In genomic region chr10:128591436-128591835, GRCm38 (mm10) we compare ENCODE assay signal across 20 mouse cellular contexts. TPM values are rescaled to one million over a fixed set of nuclear protein-coding genes. Genes with fewer than 3 reads are reported as not detected.
DNase-seq lines count a peak whose midpoint lies in the region; ATAC-seq and TF ChIP-seq lines count a peak whose summit lies in the region.
"Had no signal": no experiment of that assay in that cellular context is flagged by ENCODE, and none has a peak within 500 bp of the region (broad histone marks: within the 10 kb centered on the region; RNA-seq: fewer than 3 reads in every experiment).

No protein-coding gene starts in this region.

- H3K36me3 ChIP-seq in MEL (ENCODE audit: control insufficient read depth in 1 of 2, insufficient read depth in 2 of 2, low read length in 2 of 2), result peaks cover 0 to 18% of the 10 kb centered on the region in 2 experiments; a peak in 2 of 4 replicates
- no peaks in the 10 kb centered on the region for H3K36me3 ChIP-seq in liver, embryonic 11.5 days (ENCODE audit: control insufficient read depth, insufficient read depth, low read length)
- H3K36me3 ChIP-seq: G1E had no signal

- H3K9ac ChIP-seq in MEL (ENCODE audit: control insufficient read depth, low read depth, low read length, poor library complexity, severe bottlenecking), result no peak overlapping the region
- no peak overlapping the region for H3K9ac ChIP-seq in liver, embryonic 11.5 days (ENCODE audit: low read depth, low read length)

- peaks cover 12 to 23% of the 10 kb centered on the region in 2 experiments for H3K4me1 ChIP-seq in MEL (ENCODE audit: control insufficient read depth in 1 of 2, insufficient read depth in 2 of 2, low read length in 2 of 2)
- peaks cover 7% of the 10 kb centered on the region for H3K4me1 ChIP-seq in liver, embryonic 11.5 days (replicated peaks; ENCODE audit: control insufficient read depth, insufficient read depth, low read length)

- no peak for ATAC-seq in liver, embryonic 11.5 days (replicated peaks; ENCODE audit: low FRiP score)
- ATAC-seq: activated CD4-positive, CD25-positive, alpha-beta regulatory T cell, adult 4 months; CD4-positive, CD25-positive, alpha-beta regulatory T cell, adult 4 months; Patski had no signal

- no peak for TF ChIP-seq RAD21 in MEL (IDR thresholded peaks at IDR 0.05; ENCODE audit: low read depth, low read length)

- WGBS in liver, embryonic 11.5 days, result 45% methylated on average over 6 of the region's 6 CpGs

- H3K4me2 ChIP-seq in liver, embryonic 11.5 days, result no peak overlapping the region

- peak overlapping the region; percentile 80 for H3K27ac ChIP-seq in MEL (ENCODE audit: control insufficient read depth, low read depth, low read length)
- no peak overlapping the region for H3K27ac ChIP-seq in liver, embryonic 11.5 days (ENCODE audit: low read depth, low read length)

- DNase-seq in 416B (ENCODE audit: low read depth) (peak; percentile 49), MEL (ENCODE audit: low read depth, low spot score) (peak; percentile 61)
- DNase-seq in liver, embryonic 11.5 days (ENCODE audit: low spot score), result no peak
- no peak for DNase-seq in adrenal gland, postnatal 14 days
- DNase-seq: adrenal gland, adult 2 months; adrenal gland, adult 8-10 months; adrenal gland, postnatal 10 days; adrenal gland, postnatal 25 days; adrenal gland, postnatal 36 days; B cell, adult 2 months; cerebellum, adult 11 months; cerebellum, adult 11-12 months; cerebellum, adult 18-20 months; cerebellum, adult 2 months; cerebellum, adult 8-10 months; cerebellum, adult 9-10 months had no signal

- no peaks in the 10 kb centered on the region for H3K79me2 ChIP-seq in MEL (ENCODE audit: control insufficient read depth, insufficient read depth, low read length, poor library complexity)

- no peak for TF ChIP-seq POLR2A in MEL (IDR thresholded peaks at IDR 0.05; ENCODE audit: control insufficient read depth in 1 of 2, insufficient read depth in 1 of 2, low read depth in 1 of 2, low read length in 2 of 2, poor library complexity in 1 of 2)

- TF ChIP-seq CTCF in MEL (IDR thresholded peaks at IDR 0.05 in 2 of 3, conservative IDR thresholded peaks at IDR 0.05 in 1 of 3; ENCODE audit: control insufficient read depth in 1 of 3, insufficient read depth in 1 of 3, low read depth in 2 of 3, low read length in 3 of 3, poor library complexity in 1 of 3, severe bottlenecking in 1 of 3), result no peak

- no peaks in the 10 kb centered on the region for H3K9me3 ChIP-seq in MEL (replicated peaks; ENCODE audit: insufficient read depth, low read length)
- no peaks in the 10 kb centered on the region for H3K9me3 ChIP-seq in liver, embryonic 11.5 days (ENCODE audit: control insufficient read depth, low read length)
- H3K9me3 ChIP-seq: G1E had no signal

- no peak overlapping the region for H3K4me3 ChIP-seq in MEL (ENCODE audit: control insufficient read depth in 1 of 2, insufficient read depth in 1 of 2, low read depth in 2 of 2, low read length in 2 of 2)
- no peak overlapping the region for H3K4me3 ChIP-seq in liver, embryonic 11.5 days (ENCODE audit: low read depth, low read length)

- H3K27me3 ChIP-seq in MEL (ENCODE audit: control insufficient read depth in 1 of 2, insufficient read depth in 2 of 2, low read length in 2 of 2), result peaks cover 2% of the 10 kb centered on the region in 2 experiments
- H3K27me3 ChIP-seq in liver, embryonic 11.5 days (replicated peaks; ENCODE audit: control insufficient read depth, insufficient read depth, low read length), result peaks cover 37% of the 10 kb centered on the region

- TF ChIP-seq EP300 in MEL (IDR thresholded peaks at IDR 0.05; ENCODE audit: low read depth in 1 of 2, low read length in 2 of 2), result peak; percentile 59 to 79

TF ChIP-seq in MEL, 35 proteins besides CTCF, POLR2A, EP300 and RAD21:
- TF ChIP-seq ETS1 (IDR thresholded peaks at IDR 0.05; ENCODE audit: low read depth, low read length) (peak; percentile 46), MAFK (IDR thresholded peaks at IDR 0.05; ENCODE audit: borderline replicate concordance, low read depth, low read length) (no peak), MYC (IDR thresholded peaks at IDR 0.05; ENCODE audit: low read depth, low read length) (no peak), ZNF384 (IDR thresholded peaks at IDR 0.05; ENCODE audit: low read depth, low read length) (peak; percentile 37; the same call in 1 of the 2 replicates), MYB (IDR thresholded peaks at IDR 0.05; ENCODE audit: low read depth, low read length) (no peak), TCF12 (IDR thresholded peaks at IDR 0.05; ENCODE audit: low read depth, low read length) (peak; percentile 42; the same call in 1 of the 2 replicates), MEF2A (IDR thresholded peaks at IDR 0.05; ENCODE audit: extremely low read depth, insufficient replicate concordance, low read depth, low read length, poor library complexity, severe bottlenecking) (no peak), USF1 (IDR thresholded peaks at IDR 0.05; ENCODE audit: low read depth, low read length) (no peak), TBP (IDR thresholded peaks at IDR 0.05; ENCODE audit: low read depth, low read length) (no peak), BHLHE40 (IDR thresholded peaks at IDR 0.05; ENCODE audit: borderline replicate concordance, low read depth, low read length) (no peak), MAZ (IDR thresholded peaks at IDR 0.05; ENCODE audit: low read depth, low read length) (no peak), MXI1 (IDR thresholded peaks at IDR 0.05; ENCODE audit: low read depth, low read length) (no peak), GATA1 (IDR thresholded peaks at IDR 0.05; ENCODE audit: low read depth, low read length) (peak; percentile 77), RCOR1 (IDR thresholded peaks at IDR 0.05; ENCODE audit: low read depth, low read length) (peak; percentile 43; the same call in 1 of the 2 replicates), JUND (IDR thresholded peaks at IDR 0.05; ENCODE audit: low read depth, low read length) (no peak), TAL1 (IDR thresholded peaks at IDR 0.05; ENCODE audit: low read length) (0 out of 2 replicates have a peak, but pooled peaks have one; percentile 15), E2F4 (IDR thresholded peaks at IDR 0.05; ENCODE audit: borderline replicate concordance, low read depth, low read length) (no peak)
TF ChIP-seq in MEL: peak in this region for 6.

RNA-seq across cellular contexts. Expression of gene Erbb3, which starts 2.0 kb away (rescaled TPM):
- 0.39 and 0.42 TPM in 2 replicates for total RNA-seq in MEL (2012; rRNA removed)
- polyA plus RNA-seq in MEL (2012; ENCODE audit: insufficient read depth in 1 of 2, insufficient read length in 2 of 2, low read depth in 1 of 2, low replicate concordance in 2 of 2, missing spikeins in 1 of 2), result under 1 TPM in 1 of 2 experiments, not detected in 1; 0.29 TPM
- polyA plus RNA-seq in liver, embryonic 11.5 days (2014; fragmentation: Nextera tagmentation; extraction: Ambion mirVana), result 3.0 and 3.7 TPM in 2 replicates
- 4.4 and 9.1 TPM in 2 replicates for total RNA-seq in adrenal gland, postnatal 14 days (2021)

RNA-seq across cellular contexts. Expression of gene Pa2g4, which starts 25.6 kb away (rescaled TPM):
- 232 and 235 TPM in 2 replicates for total RNA-seq in MEL (2012; rRNA removed)
- 100 to 1,000 TPM; 298 to 663 TPM for polyA plus RNA-seq in MEL (2012; ENCODE audit: insufficient read depth in 1 of 2, insufficient read length in 2 of 2, low read depth in 1 of 2, low replicate concordance in 2 of 2, missing spikeins in 1 of 2)
- 384 and 397 TPM in 2 replicates for polyA plus RNA-seq in liver, embryonic 11.5 days (2014; fragmentation: Nextera tagmentation; extraction: Ambion mirVana)
- total RNA-seq in adrenal gland, postnatal 14 days (2021), result 93.5 and 107 TPM in 2 replicates

RNA-seq across cellular contexts. Expression of gene Rps26, which starts 35.1 kb away (rescaled TPM):
- 2,338 and 2,523 TPM in 2 replicates for total RNA-seq in MEL (2012; rRNA removed)
- polyA plus RNA-seq in MEL (2012; ENCODE audit: insufficient read depth in 1 of 2, insufficient read length in 2 of 2, low read depth in 1 of 2, low replicate concordance in 2 of 2, missing spikeins in 1 of 2), result 1,000 to 10,000 TPM in 1 of 2 experiments, not detected in 1; 2,530 TPM
- polyA plus RNA-seq in liver, embryonic 11.5 days (2014; fragmentation: Nextera tagmentation; extraction: Ambion mirVana), result 848 and 955 TPM in 2 replicates
- total RNA-seq in adrenal gland, postnatal 14 days (2021), result 748 and 849 TPM in 2 replicates

RNA-seq across cellular contexts. Expression of gene Rpl41, which starts 42.3 kb away (rescaled TPM):
- total RNA-seq in MEL (2012; rRNA removed), result 6,649 and 6,931 TPM in 2 replicates
- polyA plus RNA-seq in MEL (2012; ENCODE audit: insufficient read depth in 1 of 2, insufficient read length in 2 of 2, low read depth in 1 of 2, low replicate concordance in 2 of 2, missing spikeins in 1 of 2), result over 10,000 TPM in 1 of 2 experiments, 100 to 1,000 TPM in 1; 274 to 10,905 TPM
- polyA plus RNA-seq in liver, embryonic 11.5 days (2014; fragmentation: Nextera tagmentation; extraction: Ambion mirVana), result 3,476 and 3,859 TPM in 2 replicates
- total RNA-seq in adrenal gland, postnatal 14 days (2021), result 2,356 and 2,777 TPM in 2 replicates

RNA-seq across cellular contexts. Expression of gene Zc3h10, which starts 43.9 kb away (rescaled TPM):
- 14.2 and 14.6 TPM in 2 replicates for total RNA-seq in MEL (2012; rRNA removed)
- 10 to 100 TPM in 1 of 2 experiments, not detected in 1; 17.3 TPM for polyA plus RNA-seq in MEL (2012; ENCODE audit: insufficient read depth in 1 of 2, insufficient read length in 2 of 2, low read depth in 1 of 2, low replicate concordance in 2 of 2, missing spikeins in 1 of 2)
- 9.9 and 11.1 TPM in 2 replicates for polyA plus RNA-seq in liver, embryonic 11.5 days (2014; fragmentation: Nextera tagmentation; extraction: Ambion mirVana)
- 12.6 and 13.5 TPM in 2 replicates for total RNA-seq in adrenal gland, postnatal 14 days (2021)

Comparison
In these comparisons a context has a peak if more than half of its experiments do, and no peak if none do; other contexts are left out.
1. DNase-seq: peak in 416B (single experiment) and MEL (single experiment); none in liver, embryonic 11.5 days (single experiment) and adrenal gland, postnatal 14 days (single experiment).